Mouse (Mus musculus) intestine, embryonic 15.5 days (tissue): ENCODE data around the gene Tfap4. TPM values are rescaled to one million over a fixed set of nuclear protein-coding genes. Genes with fewer than 3 reads are reported as not detected.

Experiments
- ATAC-seq: fragments of 200-750 bp; cut with Nextera tagmentation; 2 replicates; pipeline ENCODE4 v1.8.0; 2017; ENCODE audit warnings: moderate TSS enrichment, moderate library complexity
- H3K27ac ChIP-seq: fragments of 300-500 bp; sonication (generic); 2 replicates; pipeline ENCODE4 v1.5.1; 2015; ENCODE audit warnings: mild to moderate bottlenecking, inconsistent platforms
- H3K27me3 ChIP-seq: fragments of 300-500 bp; sonication (generic); replicated peaks from 2 replicates; pipeline ENCODE4 v1.6.1; 2015; ENCODE audit warnings: inconsistent platforms
- H3K36me3 ChIP-seq: fragments of 300-500 bp; sonication (generic); 2 replicates; pipeline ENCODE4 v1.6.1; 2015; ENCODE audit warnings: inconsistent platforms
- H3K4me1 ChIP-seq: fragments of 300-500 bp; sonication (generic); replicated peaks from 2 replicates; pipeline ENCODE4 v1.6.1; 2015; ENCODE audit warnings: inconsistent platforms
- H3K4me2 ChIP-seq: fragments of 300-500 bp; sonication (generic); replicated peaks from 2 replicates; pipeline ENCODE4 v1.6.1; 2015; ENCODE audit warnings: mild to moderate bottlenecking, inconsistent platforms
- H3K4me3 ChIP-seq: fragments of 300-500 bp; sonication (generic); replicated peaks from 2 replicates; pipeline ENCODE4 v1.5.1; 2015; ENCODE audit warnings: inconsistent platforms
- H3K9ac ChIP-seq: fragments of 300-500 bp; sonication (generic); 2 replicates; pipeline ENCODE4 v1.6.1; 2015; ENCODE audit warnings: inconsistent platforms
- H3K9me3 ChIP-seq: fragments of 300-500 bp; sonication (generic); 2 replicates; pipeline ENCODE4 v1.6.1; 2016; ENCODE audit warnings: inconsistent platforms
- WGBS: fragments of 180-500 bp; shearing (Covaris S2); methylation state at CpG from one replicate; pipeline ENCODE4 v1.1.7; 2015; 5-methylcytosine and 5-hydroxymethylcytosine counted together
- polyA plus RNA-seq: library from polyadenylated mRNA; unstranded; fragments of >200 nt; fragmentation: Nextera tagmentation; extraction: Ambion mirVana; gene quantifications from 2 replicates; pipeline ENCODE4 v1.2.1, GENCODE M21; 2015

Tfap4 gene
- polyA plus RNA-seq = 27.9 and 28.8 TPM in 2 replicates

- Histone ChIP-seq H3K27me3 (no peaks in the 10 kb centered on the region), H3K9me3 (no peaks in the 10 kb centered on the region), H3K4me2 (peak within 1 kb of the TSS; percentile 93), H3K27ac (peak within 1 kb of the TSS; percentile 97), H3K4me1 (peaks cover 23% of the 10 kb centered on the region), H3K36me3 (0 out of 2 replicates have a peak, but pooled peaks cover 3% of the 10 kb centered on the region), H3K4me3 (peak within 1 kb of the TSS; percentile 84), H3K9ac (peak within 1 kb of the TSS; percentile 72)
- 0% methylated on average over 15 of the region's 17 CpGs for WGBS
- peak; percentile 37 for ATAC-seq
Measured at GRCm38 (mm10) chr16:4559715-4560144, at the start of gene Tfap4. Gene Tfap4 (minus strand): TSS chr16:4559854.

GRCm38 (mm10) chr16:4608532-4609059 is 48.9 kb upstream of the Tfap4 start:
- H3K36me3 ChIP-seq = peaks cover 22% of the 10 kb centered on the region
- no peak overlapping the region for H3K9ac ChIP-seq
- H3K4me2 ChIP-seq = no peak overlapping the region
- peaks cover 52% of the 10 kb centered on the region for H3K4me1 ChIP-seq
- H3K4me3 ChIP-seq = no peak overlapping the region
- no peaks in the 10 kb centered on the region for H3K9me3 ChIP-seq
- H3K27ac ChIP-seq = no peak overlapping the region
- no peaks in the 10 kb centered on the region for H3K27me3 ChIP-seq
- ATAC-seq = no peak
- WGBS = 77% methylated on average over 19 of the region's 19 CpGs

GRCm38 (mm10) chr16:4607818-4608531 is 48.3 kb upstream of the Tfap4 start:
- H3K4me3 ChIP-seq = no peak overlapping the region
- H3K27me3 ChIP-seq = no peaks in the 10 kb centered on the region
- no peaks in the 10 kb centered on the region for H3K9me3 ChIP-seq
- H3K27ac ChIP-seq = peak overlapping the region; percentile 82
- 0 out of 2 replicates have a peak overlapping the region, but pooled peaks have one; percentile 14 for H3K4me2 ChIP-seq
- peak; percentile 37; the same call in 1 of the 2 replicates for ATAC-seq
- no peak overlapping the region; the same call in 1 of the 2 replicates for H3K9ac ChIP-seq
- peaks cover 58% of the 10 kb centered on the region for H3K4me1 ChIP-seq
- 39% methylated on average over 9 of the region's 9 CpGs for WGBS
- H3K36me3 ChIP-seq = peaks cover 16% of the 10 kb centered on the region

- Histone ChIP-seq H3K9me3 (no peaks in the 10 kb centered on the region), H3K4me3 (no peak overlapping the region), H3K36me3 (peaks cover 10% of the 10 kb centered on the region), H3K4me2 (peak overlapping the region; percentile 45), H3K4me1 (peaks cover 71% of the 10 kb centered on the region), H3K9ac (no peak overlapping the region), H3K27me3 (no peaks in the 10 kb centered on the region), H3K27ac (peak overlapping the region; percentile 82)
- 12% methylated on average over 5 of the region's 5 CpGs for whole genome bisulfite sequencing
- peak; percentile 11 for ATAC-seq
Measured at GRCm38 (mm10) chr16:4606431-4607084, 46.9 kb upstream of the Tfap4 start.

- Histone ChIP-seq H3K4me3 (no peak overlapping the region), H3K27ac (peak overlapping the region; percentile 82), H3K4me1 (peaks cover 81% of the 10 kb centered on the region), H3K36me3 (0 out of 2 replicates have a peak, but pooled peaks cover 2% of the 10 kb centered on the region), H3K27me3 (no peaks in the 10 kb centered on the region), H3K9ac (peak overlapping the region; percentile 8; the same call in 1 of the 2 replicates), H3K4me2 (peak overlapping the region; percentile 45), H3K9me3 (no peaks in the 10 kb centered on the region)
- peak; percentile 63 for ATAC-seq
- 45% methylated on average over 13 of the region's 13 CpGs for WGBS
Measured at GRCm38 (mm10) chr16:4605514-4606131, 46.0 kb upstream of the Tfap4 start.

GRCm38 (mm10) chr16:4604293-4604837 is 44.7 kb upstream of the Tfap4 start:
- WGBS = 48% methylated on average over 11 of the region's 11 CpGs
- Histone ChIP-seq H3K9ac (peak overlapping the region; percentile 23; the same call in 1 of the 2 replicates), H3K4me3 (no peak overlapping the region)

GRCm38 (mm10) chr16:4603453-4603837 is 43.8 kb upstream of the Tfap4 start:
- 39% methylated on average over 1 of the region's 1 CpGs for WGBS
- Histone ChIP-seq H3K4me3 (no peak overlapping the region), H3K9me3 (no peaks in the 10 kb centered on the region), H3K27ac (peak overlapping the region; percentile 81), H3K4me1 (peaks cover 98% of the 10 kb centered on the region), H3K4me2 (peak overlapping the region; percentile 19; the same call in 1 of the 2 replicates), H3K36me3 (no peaks in the 10 kb centered on the region), H3K9ac (peak overlapping the region; percentile 31; the same call in 1 of the 2 replicates), H3K27me3 (no peaks in the 10 kb centered on the region)
- ATAC-seq = no peak

More at GRCm38 (mm10) chr16:4604293-4604837, 44.7 kb upstream of the Tfap4 start:
- no peaks in the 10 kb centered on the region for H3K9me3 ChIP-seq
- no peaks in the 10 kb centered on the region for H3K36me3 ChIP-seq
- H3K27ac ChIP-seq = peak overlapping the region; percentile 81; the same call in 1 of the 2 replicates
- ATAC-seq = no peak
- H3K4me1 ChIP-seq = peaks cover 92% of the 10 kb centered on the region
- peak overlapping the region; percentile 26 for H3K4me2 ChIP-seq
- no peaks in the 10 kb centered on the region for H3K27me3 ChIP-seq

GRCm38 (mm10) chr16:4602766-4603452 is 43.3 kb upstream of the Tfap4 start:
- H3K36me3 ChIP-seq = no peaks in the 10 kb centered on the region
- no peak overlapping the region for H3K4me3 ChIP-seq
- H3K27me3 ChIP-seq = no peaks in the 10 kb centered on the region
- H3K4me1 ChIP-seq = peaks cover 98% of the 10 kb centered on the region
- no peaks in the 10 kb centered on the region for H3K9me3 ChIP-seq
- ATAC-seq = no peak
- peak overlapping the region; percentile 81 for H3K27ac ChIP-seq
- peak overlapping the region; percentile 31; the same call in 1 of the 2 replicates for H3K9ac ChIP-seq
- WGBS = 17% methylated on average over 7 of the region's 7 CpGs
- H3K4me2 ChIP-seq = peak overlapping the region; percentile 26; the same call in 1 of the 2 replicates

- peaks cover 98% of the 10 kb centered on the region for H3K4me1 ChIP-seq
- H3K27me3 ChIP-seq = no peaks in the 10 kb centered on the region
- H3K27ac ChIP-seq = peak overlapping the region; percentile 81
- no peak overlapping the region for H3K4me3 ChIP-seq
- H3K36me3 ChIP-seq = no peaks in the 10 kb centered on the region
- WGBS = 14% methylated on average over 3 of the region's 3 CpGs
- peak overlapping the region; percentile 26; the same call in 1 of the 2 replicates for H3K4me2 ChIP-seq
- ATAC-seq = peak; percentile 67
- no peaks in the 10 kb centered on the region for H3K9me3 ChIP-seq
- H3K9ac ChIP-seq = no peak overlapping the region
Measured at GRCm38 (mm10) chr16:4602189-4602588, 42.5 kb upstream of the Tfap4 start.

- Histone ChIP-seq H3K4me2 (no peak overlapping the region), H3K9ac (no peak overlapping the region), H3K27me3 (no peaks in the 10 kb centered on the region), H3K4me3 (no peak overlapping the region), H3K36me3 (no peaks in the 10 kb centered on the region), H3K27ac (peak overlapping the region; percentile 19; the same call in 1 of the 2 replicates), H3K4me1 (peaks cover 98% of the 10 kb centered on the region), H3K9me3 (no peaks in the 10 kb centered on the region)
- no peak for ATAC-seq
- WGBS = 65% methylated on average over 9 of the region's 9 CpGs
Measured at GRCm38 (mm10) chr16:4600701-4601310, 41.2 kb upstream of the Tfap4 start.

- H3K4me2 ChIP-seq = no peak overlapping the region
- H3K9me3 ChIP-seq = no peaks in the 10 kb centered on the region
- no peaks in the 10 kb centered on the region for H3K36me3 ChIP-seq
- WGBS = 78% methylated on average over 3 of the region's 3 CpGs
- H3K4me3 ChIP-seq = no peak overlapping the region
- H3K4me1 ChIP-seq = peaks cover 92% of the 10 kb centered on the region
- H3K9ac ChIP-seq = no peak overlapping the region
- no peak overlapping the region for H3K27ac ChIP-seq
- ATAC-seq = no peak
- H3K27me3 ChIP-seq = no peaks in the 10 kb centered on the region
Measured at GRCm38 (mm10) chr16:4599616-4600015, 40.0 kb upstream of the Tfap4 start.
